Mouse (Mus musculus): ENCODE measurements around the gene Hsd17b11. TPM values are rescaled to one million over a fixed set of nuclear protein-coding genes. Genes with fewer than 3 reads are reported as not detected.

Gene Hsd17b11
- total RNA-seq (2017) = 90.4 and 105 TPM in 2 replicates

DNA sequence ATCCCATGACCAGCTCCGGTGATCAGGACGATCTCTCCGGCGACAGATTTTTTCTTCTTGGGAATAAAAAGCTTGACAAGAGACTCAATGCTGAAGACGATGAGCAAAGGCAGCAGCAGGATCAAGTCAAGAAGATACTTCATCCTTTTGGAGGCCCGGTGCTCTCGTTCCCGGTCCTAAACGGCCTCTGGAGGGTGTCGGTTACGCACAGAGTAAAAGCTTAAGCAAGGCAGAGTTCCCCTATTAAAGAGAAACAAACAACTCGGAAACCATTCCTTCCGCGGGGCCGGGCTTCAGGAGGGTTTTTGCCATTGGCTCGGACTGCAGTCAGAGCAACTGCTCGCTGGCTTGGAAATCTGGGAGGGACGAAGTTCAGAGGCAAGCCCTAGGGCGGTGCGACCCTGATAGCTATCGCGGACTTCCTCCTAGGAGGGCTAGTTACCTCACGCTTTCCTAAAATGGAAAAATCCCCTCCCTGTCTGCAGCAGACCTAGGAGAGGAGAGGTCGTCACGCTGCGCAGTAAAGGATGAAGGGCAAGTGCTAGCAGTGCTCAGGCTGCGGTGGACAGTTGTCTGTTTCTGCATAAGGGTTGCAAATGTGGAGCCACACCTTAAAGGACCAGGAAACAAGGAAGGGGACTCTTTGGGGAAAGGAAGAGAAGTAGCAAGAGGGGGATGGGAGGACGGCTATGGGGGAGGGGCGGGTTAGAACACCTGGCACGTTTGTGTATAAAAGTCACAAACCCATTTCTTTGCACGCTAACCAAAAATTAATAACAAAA, at the start of gene Hsd17b11:
Gene Hsd17b11 (minus strand): TSS at position 323 of the 782 bp plus-strand sequence.
- ATAC-seq (ENCODE audit: extremely low read depth, insufficient number of reproducible peaks, low FRiP score, poor library complexity, severe bottlenecking) = peak; percentile 58

GRCm38 (mm10) chr5:104071048-104071447, 49.3 kb upstream of the Hsd17b11 start:
- no peak for ATAC-seq (ENCODE audit: extremely low read depth, insufficient number of reproducible peaks, low FRiP score, poor library complexity, severe bottlenecking)

GRCm38 (mm10) chr5:104068751-104069150, 47.0 kb upstream of the Hsd17b11 start:
- ATAC-seq (ENCODE audit: extremely low read depth, insufficient number of reproducible peaks, low FRiP score, poor library complexity, severe bottlenecking) = 0 out of 2 replicates have a peak, but pooled peaks have one; percentile 39

DNA sequence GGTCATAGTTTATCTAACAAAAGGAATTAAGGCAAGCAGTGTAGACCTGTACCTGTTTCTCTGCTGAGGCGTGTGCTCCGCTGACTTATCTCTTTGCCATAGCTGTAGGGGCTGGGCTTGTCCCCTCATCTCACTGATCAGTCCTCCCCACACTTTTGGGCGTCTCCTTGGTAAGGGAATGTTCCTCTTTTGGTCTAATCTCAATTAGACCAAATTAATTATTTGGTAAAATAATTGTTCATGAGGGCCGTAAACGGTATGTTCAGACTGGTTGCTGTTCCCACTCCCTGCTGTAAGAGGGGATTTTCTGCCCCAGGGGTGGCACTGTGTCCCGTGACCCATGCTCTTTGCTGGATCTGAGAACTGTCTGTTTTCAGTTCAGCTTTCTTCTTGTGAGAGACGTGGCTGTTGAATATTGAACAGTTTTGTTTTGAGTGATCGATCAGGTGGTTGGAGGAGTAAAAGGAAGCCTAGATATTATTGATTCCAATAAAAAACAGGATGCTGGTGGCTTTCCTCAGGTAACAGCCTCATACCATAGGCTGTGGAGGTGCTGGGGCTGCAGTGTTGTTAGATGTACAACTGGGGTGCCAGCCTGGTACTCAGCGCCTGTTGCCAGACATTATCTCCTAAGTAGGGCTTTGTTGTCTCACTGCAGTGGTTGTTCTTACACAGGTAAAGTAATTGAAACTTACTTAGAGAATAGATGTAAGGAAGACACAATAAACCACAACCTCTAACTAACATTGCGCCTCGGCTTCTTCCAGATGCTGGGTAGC, 41.2 kb upstream of the Hsd17b11 start:
- ATAC-seq (ENCODE audit: extremely low read depth, insufficient number of reproducible peaks, low FRiP score, poor library complexity, severe bottlenecking) = no peak

GRCm38 (mm10) chr5:104061936-104062772, 40.4 kb upstream of the Hsd17b11 start:
- ATAC-seq (ENCODE audit: extremely low read depth, insufficient number of reproducible peaks, low FRiP score, poor library complexity, severe bottlenecking) = no peak

DNA sequence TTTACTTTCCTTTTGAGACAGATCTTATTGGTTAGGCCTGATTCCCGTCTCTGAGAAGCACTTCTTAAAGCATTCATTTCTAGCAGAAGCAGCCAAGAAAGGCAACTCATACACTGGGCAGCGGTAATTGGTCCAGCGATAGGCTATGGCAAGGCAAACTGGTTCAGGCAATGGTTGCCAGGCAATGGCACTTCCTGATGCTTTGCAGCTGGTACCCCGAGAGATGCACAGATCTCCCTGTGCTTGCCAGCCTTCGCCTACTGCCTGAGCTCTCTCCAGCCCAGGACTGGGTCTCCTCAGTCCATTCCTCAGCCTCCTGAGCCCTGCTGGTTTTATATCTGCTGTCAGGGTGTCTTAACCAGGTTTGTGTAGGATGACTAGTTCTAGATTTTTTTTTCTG, 38.7 kb upstream of the Hsd17b11 start:
- no peak for ATAC-seq (ENCODE audit: extremely low read depth, insufficient number of reproducible peaks, low FRiP score, poor library complexity, severe bottlenecking)

DNA sequence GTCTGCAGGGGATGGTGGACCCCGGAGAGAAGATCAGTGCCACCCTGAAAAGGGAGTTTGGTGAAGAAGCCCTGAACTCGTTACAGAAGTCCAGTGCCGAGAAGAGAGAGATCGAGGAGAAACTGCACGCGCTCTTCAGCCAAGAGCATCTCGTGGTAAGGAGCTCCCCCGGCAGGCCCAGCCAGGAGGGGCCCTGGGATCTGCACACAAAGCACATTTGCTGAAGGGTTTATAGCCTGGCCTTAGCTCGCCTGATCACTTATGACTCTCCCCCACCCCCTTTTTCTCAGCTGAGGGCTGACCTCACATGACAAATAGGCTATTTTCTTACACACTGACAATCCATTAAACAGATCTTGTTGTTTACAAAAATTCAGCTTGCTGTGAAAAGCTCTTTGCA, 37.9 kb upstream of the Hsd17b11 start:
- ATAC-seq (ENCODE audit: extremely low read depth, insufficient number of reproducible peaks, low FRiP score, poor library complexity, severe bottlenecking) = no peak

DNA sequence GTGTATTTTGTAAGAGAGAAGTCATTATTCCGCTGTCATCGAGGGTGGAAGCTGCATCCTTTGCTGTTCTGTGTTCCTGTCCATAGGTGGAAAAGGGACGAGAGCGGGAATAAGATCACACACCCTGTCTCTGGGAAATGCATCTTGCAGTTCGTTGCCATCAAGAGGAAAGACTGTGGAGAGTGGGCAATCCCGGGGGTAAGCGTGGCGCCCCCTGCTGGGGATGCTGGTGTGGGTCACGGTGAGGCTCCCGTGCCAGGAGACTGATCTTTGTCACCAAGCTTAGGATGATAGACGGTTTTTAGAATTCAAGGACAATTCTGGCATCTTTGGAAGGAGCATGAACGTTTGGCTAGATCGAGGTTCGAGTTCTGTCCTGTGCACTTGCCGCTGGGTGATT, 36.3 kb upstream of the Hsd17b11 start:
- peak; percentile 63; the same call in 1 of the 2 replicates for ATAC-seq (ENCODE audit: extremely low read depth, insufficient number of reproducible peaks, low FRiP score, poor library complexity, severe bottlenecking)

- no peak for ATAC-seq (ENCODE audit: extremely low read depth, insufficient number of reproducible peaks, low FRiP score, poor library complexity, severe bottlenecking)
Measured at GRCm38 (mm10) chr5:104056295-104056694, 34.6 kb upstream of the Hsd17b11 start.

DNA sequence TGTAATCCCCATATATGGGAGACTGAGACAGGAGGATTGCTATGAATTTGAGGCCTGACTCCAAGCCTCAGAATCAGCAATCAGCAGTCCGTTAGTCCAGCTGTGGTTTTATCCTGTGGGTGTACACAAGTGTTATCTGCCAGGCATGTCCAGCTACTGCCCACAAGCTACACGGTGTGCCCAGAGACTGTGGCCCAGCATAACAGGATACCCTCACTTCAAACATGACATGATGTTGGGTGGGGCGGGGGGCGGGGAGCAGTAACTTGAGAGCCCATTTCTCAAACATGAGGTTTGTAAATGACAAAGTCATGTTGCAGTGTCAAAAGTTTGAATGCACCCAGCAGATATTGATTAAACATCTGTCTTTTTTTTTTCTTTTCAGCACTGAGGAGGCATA, 34.1 kb upstream of the Hsd17b11 start:
- no peak for ATAC-seq (ENCODE audit: extremely low read depth, insufficient number of reproducible peaks, low FRiP score, poor library complexity, severe bottlenecking)

DNA sequence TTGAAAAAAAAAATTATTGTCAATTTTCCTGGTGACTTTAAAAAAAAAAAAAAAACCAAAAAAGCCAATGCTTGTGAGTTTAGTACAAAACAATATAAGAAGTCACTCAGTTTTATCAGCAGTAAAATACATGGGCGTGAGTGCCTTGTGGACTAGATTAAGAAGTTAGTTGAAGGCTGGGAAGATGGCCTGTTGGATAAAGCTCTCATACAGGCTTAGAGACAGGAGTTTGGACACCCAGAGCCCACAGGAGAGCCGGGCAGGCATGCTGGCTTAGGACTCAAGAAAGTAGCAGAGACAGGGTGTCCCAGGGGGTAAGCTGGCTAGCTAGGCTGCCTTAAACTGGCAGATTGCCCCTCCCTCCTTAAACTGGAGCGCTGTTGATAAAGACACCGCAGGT, 33.2 kb upstream of the Hsd17b11 start:
- ATAC-seq (ENCODE audit: extremely low read depth, insufficient number of reproducible peaks, low FRiP score, poor library complexity, severe bottlenecking) = no peak

- peak; percentile 81 for ATAC-seq (ENCODE audit: extremely low read depth, insufficient number of reproducible peaks, low FRiP score, poor library complexity, severe bottlenecking)
Measured at GRCm38 (mm10) chr5:104052956-104053355, 31.2 kb upstream of the Hsd17b11 start.

GRCm38 (mm10) chr5:104048139-104048538, 26.4 kb upstream of the Hsd17b11 start:
- no peak for ATAC-seq (ENCODE audit: extremely low read depth, insufficient number of reproducible peaks, low FRiP score, poor library complexity, severe bottlenecking)

DNA sequence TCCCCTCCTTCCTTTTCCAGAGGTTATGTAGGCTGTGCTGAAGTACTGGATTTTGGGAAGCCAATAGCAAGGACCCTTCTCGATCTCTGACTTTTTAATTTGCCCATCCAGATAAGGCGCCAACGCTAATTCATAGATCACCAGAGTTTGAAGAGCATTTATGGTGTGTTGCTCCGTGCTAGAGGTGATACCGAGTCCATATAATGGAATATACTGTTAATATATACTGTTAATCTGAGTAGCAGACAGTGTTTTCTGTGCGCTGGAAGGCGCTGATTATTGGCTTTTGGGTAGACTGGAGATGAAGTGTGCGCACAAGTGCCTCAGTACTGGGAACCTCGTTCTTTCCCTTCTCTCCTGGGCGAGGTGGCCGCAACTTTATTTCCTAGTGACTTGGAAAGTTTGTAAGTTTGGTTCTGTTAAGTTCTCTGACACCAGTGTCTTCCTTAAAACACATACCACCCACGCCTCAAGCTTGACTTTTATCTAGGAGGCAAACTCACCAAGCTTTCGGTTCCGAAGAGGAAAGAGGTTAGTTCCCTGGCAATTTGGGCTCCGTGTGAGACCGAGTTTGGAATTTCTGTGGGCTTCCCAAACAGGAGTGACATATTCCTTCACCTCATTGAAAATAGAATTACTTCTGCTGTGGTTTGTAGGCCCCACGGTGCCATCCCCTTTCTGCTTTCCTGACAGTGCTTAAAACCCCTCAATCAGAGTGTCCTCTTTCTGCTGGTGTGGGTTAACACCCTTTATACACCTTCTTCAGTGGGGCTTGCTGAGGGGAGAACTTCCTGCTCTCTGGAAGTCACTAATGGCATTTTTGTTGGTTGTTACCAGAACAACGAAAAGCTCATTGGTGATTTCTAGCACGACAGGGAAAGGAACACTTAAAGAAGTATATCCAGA, 25.7 kb upstream of the Hsd17b11 start:
- ATAC-seq (ENCODE audit: extremely low read depth, insufficient number of reproducible peaks, low FRiP score, poor library complexity, severe bottlenecking) = no peak

DNA sequence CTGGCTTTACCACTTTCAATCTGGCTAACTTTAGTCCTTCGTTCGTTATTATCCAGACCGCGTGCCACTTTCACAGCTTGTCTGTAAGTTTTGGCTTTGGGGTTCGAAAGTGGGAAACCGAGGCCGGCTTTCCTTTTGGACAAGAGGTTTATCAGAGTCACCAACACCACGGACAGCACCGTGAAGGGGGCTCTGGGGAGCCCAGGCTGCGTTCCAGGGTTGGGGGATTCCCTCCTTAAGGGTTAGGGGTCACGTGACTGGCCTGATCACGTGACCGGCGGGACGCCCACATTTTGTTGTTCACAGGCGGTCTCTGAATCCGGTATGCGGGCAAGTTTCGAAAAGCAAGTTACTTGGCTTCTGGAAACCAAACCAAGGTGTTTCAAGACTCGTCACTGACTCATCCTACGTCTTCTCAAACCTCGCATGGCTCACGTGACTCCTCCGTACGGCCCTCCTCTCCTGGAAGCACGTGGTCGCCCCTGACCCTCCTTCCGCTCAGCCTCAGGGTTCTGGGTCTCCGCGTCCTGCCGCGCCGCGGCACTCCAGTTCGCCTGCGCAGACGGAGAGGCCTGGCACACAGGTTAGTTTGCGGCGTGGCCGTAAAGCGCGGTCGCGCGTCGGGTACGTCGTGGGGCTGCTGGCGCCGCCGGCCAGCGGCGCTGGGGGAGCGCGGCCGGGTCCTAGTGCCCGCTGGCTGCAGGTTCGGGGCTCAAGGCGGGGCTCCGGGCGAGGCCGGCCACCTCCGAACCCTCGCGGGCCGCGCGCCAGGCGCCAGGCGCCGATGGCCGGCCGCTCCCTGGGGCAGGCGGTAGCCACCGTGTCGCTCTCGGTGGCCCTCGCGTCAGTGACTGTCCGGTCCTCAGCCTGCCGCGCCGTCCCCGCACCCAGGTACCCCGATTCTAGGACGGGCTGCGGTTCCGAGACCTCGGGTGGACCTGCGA, 24.8 kb upstream of the Hsd17b11 start, which contains the start of gene Nudt9:
Gene Nudt9 (plus strand): TSS at position 51 of the 944 bp plus-strand sequence.
- ATAC-seq (ENCODE audit: extremely low read depth, insufficient number of reproducible peaks, low FRiP score, poor library complexity, severe bottlenecking) = peak; percentile 94

- ATAC-seq (ENCODE audit: extremely low read depth, insufficient number of reproducible peaks, low FRiP score, poor library complexity, severe bottlenecking) = no peak
Measured at GRCm38 (mm10) chr5:104043704-104044103, 22.0 kb upstream of the Hsd17b11 start.

DNA sequence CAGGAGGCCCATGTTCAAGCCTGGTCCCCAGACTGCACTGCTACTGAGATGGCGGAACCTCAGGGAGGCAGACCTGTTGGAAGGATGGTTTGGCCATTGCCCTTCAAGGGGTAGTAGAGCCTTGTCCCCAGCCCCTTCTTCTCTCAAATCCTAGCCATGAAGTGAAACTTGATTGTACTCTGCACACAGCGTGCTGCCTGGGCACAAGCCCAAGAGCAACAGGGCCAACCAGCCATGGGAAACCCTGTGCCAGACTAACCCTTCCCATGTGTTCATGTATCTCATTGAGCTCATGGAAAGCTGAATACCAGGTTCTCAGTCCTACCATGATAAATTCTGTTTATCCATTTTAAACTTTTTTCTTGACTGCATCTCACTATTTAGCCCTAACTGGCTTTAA, 21.2 kb upstream of the Hsd17b11 start:
- ATAC-seq (ENCODE audit: extremely low read depth, insufficient number of reproducible peaks, low FRiP score, poor library complexity, severe bottlenecking) = no peak
